Mouse (Mus musculus) embryonic facial prominence, embryonic 12.5 days (tissue): ENCODE measurements around the gene Sike1. TPM values are rescaled to one million over a fixed set of nuclear protein-coding genes. Genes with fewer than 3 reads are reported as not detected.

ENCODE experiments used
- ATAC-seq: fragments of 200-750 bp; cut with Nextera tagmentation; 2 replicates; pipeline ENCODE4 v1.8.0; 2017; ENCODE audit not compliant: insufficient number of reproducible peaks, insufficient read depth, low FRiP score, low TSS enrichment
- H3K27ac ChIP-seq: fragments of 300-500 bp; sonication (generic); 2 replicates; pipeline ENCODE4 v1.5.1; 2016; ENCODE audit warnings: mild to moderate bottlenecking
- H3K27me3 ChIP-seq: fragments of 300-500 bp; sonication (generic); 2 replicates; pipeline ENCODE4 v1.6.1; 2016; ENCODE audit warnings: mild to moderate bottlenecking, moderate library complexity
- H3K36me3 ChIP-seq: fragments of 300-500 bp; sonication (generic); 2 replicates; pipeline ENCODE4 v1.6.1; 2016; ENCODE audit warnings: mild to moderate bottlenecking
- H3K4me1 ChIP-seq: fragments of 300-500 bp; sonication (generic); 2 replicates; pipeline ENCODE4 v1.6.1; 2016
- H3K4me2 ChIP-seq: fragments of 300-500 bp; sonication (generic); replicated peaks from 2 replicates; pipeline ENCODE4 v1.6.1; 2016; ENCODE audit warnings: mild to moderate bottlenecking, moderate library complexity
- H3K4me3 ChIP-seq: fragments of 300-500 bp; sonication (generic); 2 replicates; pipeline ENCODE4 v1.5.1; 2016; ENCODE audit warnings: mild to moderate bottlenecking
- H3K9ac ChIP-seq: fragments of 300-500 bp; sonication (generic); 2 replicates; pipeline ENCODE4 v1.6.1; 2016; ENCODE audit warnings: mild to moderate bottlenecking, moderate library complexity
- H3K9me3 ChIP-seq: fragments of 300-500 bp; sonication (generic); 2 replicates; pipeline ENCODE4 v1.6.1; 2016; ENCODE audit warnings: mild to moderate bottlenecking, moderate library complexity
- WGBS: fragments of 180-500 bp; shearing (Covaris S2); methylation state at CpG from one replicate; pipeline ENCODE4 v1.1.7; 2016; 5-methylcytosine and 5-hydroxymethylcytosine counted together
- polyA plus RNA-seq: library from polyadenylated mRNA; unstranded; fragments of >200 nt; fragmentation: Nextera tagmentation; extraction: Ambion mirVana; gene quantifications from 2 replicates; pipeline ENCODE4 v1.2.1, GENCODE M21; 2016

Sike1 gene
- polyA plus RNA-seq, 1 experiment from 2014 or later, result 58.7 TPM

DNA sequence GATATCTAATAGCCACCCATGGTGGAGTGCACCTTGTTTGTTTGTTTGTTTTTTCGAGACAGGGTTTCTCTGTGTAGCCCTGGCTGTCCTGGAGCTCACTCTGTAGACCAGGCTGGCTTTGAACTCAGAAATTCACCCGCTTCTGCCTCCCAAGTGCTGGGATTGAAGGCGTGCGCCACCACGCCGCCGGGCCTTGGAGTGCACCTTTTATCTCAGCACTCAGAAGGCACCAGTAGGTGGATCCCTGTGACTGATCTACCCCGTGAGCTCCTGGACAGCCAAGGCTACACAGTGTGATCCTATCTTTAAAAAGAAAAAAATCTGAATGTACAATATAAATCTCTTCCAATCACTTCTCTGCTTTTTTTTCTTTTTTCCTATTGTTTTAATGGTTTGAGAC, 4.5 kb upstream of the Sike1 start:
- Histone ChIP-seq H3K36me3 (no peaks in the 10 kb centered on the region), H3K4me2 (no peak overlapping the region), H3K9ac (no peak overlapping the region), H3K27ac (no peak overlapping the region), H3K27me3 (no peaks in the 10 kb centered on the region), H3K4me1 (no peaks in the 10 kb centered on the region), H3K9me3 (no peaks in the 10 kb centered on the region), H3K4me3 (no peak overlapping the region)
- ATAC-seq, result no peak
- WGBS, result 68% methylated on average over 8 of the region's 8 CpGs

DNA sequence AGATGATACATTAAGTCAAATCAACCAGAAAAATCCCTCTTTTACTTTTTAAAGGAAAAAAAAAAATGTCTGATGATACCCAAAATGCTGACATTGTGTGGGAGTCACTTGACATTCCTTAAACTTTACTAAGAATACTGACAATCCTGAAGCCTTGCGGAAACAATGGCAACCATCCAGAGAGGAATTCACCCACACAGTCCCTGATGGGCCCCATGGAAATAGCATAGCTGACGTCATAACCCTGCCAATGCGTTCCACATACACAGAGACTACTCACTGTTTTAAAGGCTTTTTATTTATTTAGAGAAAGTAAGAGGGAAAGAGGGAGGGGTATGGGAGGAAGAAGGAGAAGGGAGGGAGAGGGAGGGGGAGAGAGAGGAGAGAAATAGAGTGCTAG, 2.6 kb upstream of the Sike1 start:
- Histone ChIP-seq H3K4me1 (peaks cover 4% of the 10 kb centered on the region), H3K9ac (no peak overlapping the region), H3K4me3 (no peak overlapping the region), H3K4me2 (no peak overlapping the region), H3K27ac (no peak overlapping the region), H3K27me3 (no peaks in the 10 kb centered on the region), H3K9me3 (no peaks in the 10 kb centered on the region), H3K36me3 (no peaks in the 10 kb centered on the region)
- WGBS, result 59% methylated on average over 3 of the region's 3 CpGs
- ATAC-seq, result no peak

DNA sequence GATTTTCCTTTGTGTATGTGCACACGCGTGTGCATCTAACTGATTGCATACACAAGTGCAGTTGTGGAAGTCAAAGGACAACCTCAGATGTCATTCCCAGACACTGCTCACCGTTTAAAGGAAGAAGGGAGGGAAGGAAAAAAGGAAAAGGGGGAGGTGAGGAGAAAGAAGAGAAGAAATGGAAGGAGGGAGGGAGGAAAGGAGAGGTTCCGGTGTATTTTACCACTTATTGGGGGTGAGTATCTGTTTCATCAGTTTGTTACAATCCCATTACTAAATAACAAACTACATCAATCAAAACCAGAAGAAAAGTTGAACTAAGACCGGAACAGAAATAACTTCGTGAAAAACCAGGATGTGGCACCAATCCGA, 289 bp upstream of the Sike1 start:
- peak overlapping the region; percentile 74 for H3K4me3 ChIP-seq
- peaks cover 4% of the 10 kb centered on the region for H3K4me1 ChIP-seq
- H3K9ac ChIP-seq, result peak overlapping the region; percentile 84; the same call in 1 of the 2 replicates
- H3K4me2 ChIP-seq, result peak overlapping the region; percentile 54
- 0 out of 2 replicates have a peak, but pooled peaks cover 7% of the 10 kb centered on the region for H3K9me3 ChIP-seq
- WGBS, result 52% methylated on average over 7 of the region's 7 CpGs
- no peak for ATAC-seq
- H3K36me3 ChIP-seq, result peaks cover 20% of the 10 kb centered on the region
- peak overlapping the region; percentile 91; the same call in 1 of the 2 replicates for H3K27ac ChIP-seq
- H3K27me3 ChIP-seq, result no peaks in the 10 kb centered on the region

DNA sequence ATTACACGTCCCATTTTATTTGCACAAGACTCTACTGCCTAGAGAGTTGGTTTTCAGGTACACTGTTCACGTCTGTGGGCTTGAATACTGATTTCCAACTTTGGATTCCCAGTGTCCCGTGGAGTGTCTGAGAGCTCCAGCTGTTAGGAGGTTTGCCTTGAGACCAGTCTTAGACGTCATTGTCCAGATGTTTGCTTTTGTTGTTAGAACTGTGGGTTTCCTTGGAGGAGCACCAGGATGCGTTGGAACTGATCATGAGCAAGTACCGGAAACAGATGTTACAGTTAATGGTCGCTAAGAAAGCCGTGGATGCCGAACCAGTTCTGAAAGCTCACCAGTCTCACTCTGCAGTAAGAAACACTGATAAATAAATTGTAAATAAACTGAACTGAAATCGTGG, 1.5 kb downstream of the Sike1 start:
- Histone ChIP-seq H3K4me3 (no peak overlapping the region), H3K36me3 (peaks cover 34% of the 10 kb centered on the region)
- ATAC-seq, result no peak

DNA sequence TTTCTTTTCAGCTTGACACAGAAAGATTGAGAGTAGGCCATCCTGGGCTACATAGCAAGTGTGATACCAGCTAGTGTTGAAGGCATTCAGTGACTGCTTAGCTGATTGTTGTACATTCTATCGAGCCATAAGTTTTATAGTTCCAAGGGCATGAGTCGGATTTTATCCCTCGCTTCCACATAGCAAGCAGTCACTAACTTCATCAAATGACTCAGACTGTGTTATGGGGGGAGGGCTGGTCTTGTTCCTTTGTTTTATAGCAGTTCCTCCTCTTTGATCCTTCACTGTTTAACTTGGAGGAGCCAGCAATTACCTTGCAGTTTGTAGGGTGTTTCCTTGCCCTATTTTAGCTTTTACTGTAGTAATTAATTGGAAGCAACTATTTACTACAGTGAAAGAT, 2.1 kb downstream of the Sike1 start:
- Histone ChIP-seq H3K9ac (no peak overlapping the region), H3K9me3 (0 out of 2 replicates have a peak, but pooled peaks cover 7% of the 10 kb centered on the region), H3K27ac (no peak overlapping the region), H3K27me3 (no peaks in the 10 kb centered on the region), H3K4me1 (peaks cover 4% of the 10 kb centered on the region), H3K4me2 (no peak overlapping the region), H3K36me3 (peaks cover 39% of the 10 kb centered on the region), H3K4me3 (no peak overlapping the region)
- 87% methylated on average over 3 of the region's 3 CpGs for WGBS
- no peak for ATAC-seq

More for the DNA sequence above, 1.5 kb downstream of the Sike1 start:
- no peak overlapping the region for H3K4me2 ChIP-seq
- H3K9ac ChIP-seq, result no peak overlapping the region
- 0 out of 2 replicates have a peak, but pooled peaks cover 7% of the 10 kb centered on the region for H3K9me3 ChIP-seq
- WGBS, result 79% methylated on average over 10 of the region's 10 CpGs
- peaks cover 4% of the 10 kb centered on the region for H3K4me1 ChIP-seq
- H3K27ac ChIP-seq, result no peak overlapping the region
- H3K27me3 ChIP-seq, result no peaks in the 10 kb centered on the region

DNA sequence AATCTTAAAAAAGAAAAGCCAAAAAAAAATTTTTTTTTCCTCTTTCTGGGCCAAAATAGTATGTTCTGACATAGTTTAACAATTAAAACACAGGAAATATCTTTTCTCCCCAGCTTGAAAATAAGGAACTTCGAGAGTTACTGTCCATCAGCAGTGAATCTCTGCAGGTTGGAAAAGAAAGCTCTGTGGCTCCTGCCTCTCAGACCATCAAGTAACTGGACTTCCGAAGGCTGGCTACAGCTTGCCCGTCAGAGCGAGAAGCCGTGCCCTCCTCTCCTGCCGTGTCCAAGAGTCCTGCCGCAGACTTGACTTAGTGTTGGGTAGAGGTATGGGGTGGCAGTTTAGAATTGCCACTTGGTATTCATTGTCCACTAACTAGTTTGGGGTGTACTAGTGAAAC, 6.1 kb downstream of the Sike1 start:
- peaks cover 45% of the 10 kb centered on the region for H3K36me3 ChIP-seq
- ATAC-seq, result no peak
- H3K4me2 ChIP-seq, result no peak overlapping the region

DNA sequence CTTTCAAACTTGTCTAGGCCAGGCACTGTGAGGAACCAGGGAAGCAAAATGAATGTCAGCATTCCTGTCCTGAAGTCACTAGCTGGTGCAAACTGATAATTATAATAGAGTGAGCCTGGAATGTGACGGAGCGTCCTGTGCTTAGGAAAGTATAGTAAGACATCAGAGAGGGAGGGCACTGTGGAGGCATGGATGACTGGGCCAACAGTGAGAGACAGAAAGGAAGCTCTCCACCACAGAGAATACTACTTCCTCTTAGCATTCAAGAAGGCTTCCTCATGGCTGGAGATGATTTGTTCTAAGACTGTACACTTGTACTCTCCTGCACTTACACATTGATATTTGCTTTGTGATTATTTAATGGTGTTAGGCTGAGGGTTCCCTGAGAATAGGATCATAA, 21.8 kb downstream of the Sike1 start:
- Histone ChIP-seq H3K9ac (no peak overlapping the region), H3K4me3 (no peak overlapping the region), H3K27ac (no peak overlapping the region), H3K4me1 (peaks cover 6% of the 10 kb centered on the region), H3K36me3 (no peaks in the 10 kb centered on the region), H3K9me3 (no peaks in the 10 kb centered on the region), H3K27me3 (no peaks in the 10 kb centered on the region), H3K4me2 (no peak overlapping the region)
- 70% methylated on average over 2 of the region's 2 CpGs for WGBS
- no peak for ATAC-seq

More for the DNA sequence above, 6.1 kb downstream of the Sike1 start:
- WGBS, result 95% methylated on average over 7 of the region's 7 CpGs
- Histone ChIP-seq H3K9me3 (0 out of 2 replicates have a peak, but pooled peaks cover 7% of the 10 kb centered on the region), H3K27ac (no peak overlapping the region), H3K27me3 (no peaks in the 10 kb centered on the region), H3K4me1 (peaks cover 1% of the 10 kb centered on the region), H3K4me3 (no peak overlapping the region), H3K9ac (no peak overlapping the region)

DNA sequence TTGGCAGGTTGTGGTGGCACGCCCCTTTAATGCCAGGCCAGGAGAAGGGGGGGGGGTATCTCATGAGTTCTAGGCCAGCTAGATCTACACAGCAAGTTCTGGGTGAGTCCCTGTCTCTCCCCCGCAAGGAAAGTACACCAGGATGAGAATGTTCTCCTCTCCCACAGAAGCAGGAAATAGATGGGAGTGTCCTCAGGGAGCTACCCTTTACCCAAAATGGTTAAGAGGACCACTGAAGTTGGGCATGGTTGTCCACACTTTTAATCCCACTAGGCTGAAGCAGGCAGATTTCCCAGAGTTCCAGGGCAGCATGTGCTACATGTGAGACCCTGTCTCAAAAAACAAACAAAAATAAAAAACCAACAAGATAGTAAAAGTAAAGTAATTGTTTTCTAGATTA, 24.0 kb downstream of the Sike1 start:
- H3K36me3 ChIP-seq, result no peaks in the 10 kb centered on the region
- H3K4me1 ChIP-seq, result peaks cover 8% of the 10 kb centered on the region
- H3K27me3 ChIP-seq, result no peaks in the 10 kb centered on the region
- H3K27ac ChIP-seq, result peak overlapping the region; percentile 97; the same call in 1 of the 2 replicates
- H3K9me3 ChIP-seq, result no peaks in the 10 kb centered on the region
- ATAC-seq, result no peak
- H3K4me3 ChIP-seq, result peak overlapping the region; percentile 75; the same call in 1 of the 2 replicates
- H3K9ac ChIP-seq, result no peak overlapping the region
- WGBS, result 92% methylated on average over 2 of the region's 2 CpGs
- no peak overlapping the region for H3K4me2 ChIP-seq

DNA sequence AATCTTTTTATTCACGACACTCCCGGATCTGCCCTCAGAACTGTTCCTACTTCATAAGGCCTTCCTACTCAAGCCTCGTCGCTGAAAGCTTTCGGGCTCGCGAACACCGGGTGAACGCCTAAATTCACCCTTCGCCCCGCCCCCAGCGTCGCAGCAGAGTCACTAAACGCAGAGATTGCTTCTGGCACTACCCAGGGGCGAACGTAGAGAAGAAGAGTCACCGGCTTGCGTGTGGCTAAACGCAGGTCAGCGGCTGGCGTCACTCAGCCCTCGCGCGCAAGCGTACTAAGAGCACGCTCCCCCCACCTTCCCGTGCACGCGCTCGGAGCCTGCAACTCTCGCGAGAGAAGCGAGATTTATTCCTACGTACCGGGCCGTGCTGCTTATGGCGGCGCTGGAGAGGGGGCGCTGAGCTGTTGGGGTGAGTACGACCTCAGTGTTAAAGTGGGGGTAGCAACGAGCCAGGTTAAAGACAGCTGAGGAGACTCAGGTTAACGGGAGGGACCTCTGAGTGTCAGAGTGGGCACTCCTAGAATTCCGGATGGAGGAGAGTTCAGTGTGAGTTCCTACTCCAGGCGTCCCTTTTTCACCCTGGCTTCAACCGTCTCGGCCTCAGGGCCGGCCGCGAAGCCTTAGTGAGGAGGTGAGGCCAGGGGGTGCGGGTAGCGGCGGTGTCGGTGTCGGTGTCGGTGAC, 24.9 kb downstream of the Sike1 start, which contains the start of gene Csde1:
Gene Csde1, plus strand, starts transcription at position 178 of the 694 bp plus-strand sequence.
- Histone ChIP-seq H3K27ac (peak within 1 kb of the TSS; percentile 97), H3K4me1 (peaks cover 8% of the 10 kb centered on the region), H3K27me3 (no peaks in the 10 kb centered on the region), H3K9me3 (no peaks in the 10 kb centered on the region), H3K4me2 (peak within 1 kb of the TSS; percentile 78), H3K4me3 (peak within 1 kb of the TSS; percentile 75), H3K9ac (peak within 1 kb of the TSS; percentile 89), H3K36me3 (no peaks in the 10 kb centered on the region)
- ATAC-seq, result peak; percentile 93
- WGBS, result under 1% methylated on average over 55 of the region's 55 CpGs

DNA sequence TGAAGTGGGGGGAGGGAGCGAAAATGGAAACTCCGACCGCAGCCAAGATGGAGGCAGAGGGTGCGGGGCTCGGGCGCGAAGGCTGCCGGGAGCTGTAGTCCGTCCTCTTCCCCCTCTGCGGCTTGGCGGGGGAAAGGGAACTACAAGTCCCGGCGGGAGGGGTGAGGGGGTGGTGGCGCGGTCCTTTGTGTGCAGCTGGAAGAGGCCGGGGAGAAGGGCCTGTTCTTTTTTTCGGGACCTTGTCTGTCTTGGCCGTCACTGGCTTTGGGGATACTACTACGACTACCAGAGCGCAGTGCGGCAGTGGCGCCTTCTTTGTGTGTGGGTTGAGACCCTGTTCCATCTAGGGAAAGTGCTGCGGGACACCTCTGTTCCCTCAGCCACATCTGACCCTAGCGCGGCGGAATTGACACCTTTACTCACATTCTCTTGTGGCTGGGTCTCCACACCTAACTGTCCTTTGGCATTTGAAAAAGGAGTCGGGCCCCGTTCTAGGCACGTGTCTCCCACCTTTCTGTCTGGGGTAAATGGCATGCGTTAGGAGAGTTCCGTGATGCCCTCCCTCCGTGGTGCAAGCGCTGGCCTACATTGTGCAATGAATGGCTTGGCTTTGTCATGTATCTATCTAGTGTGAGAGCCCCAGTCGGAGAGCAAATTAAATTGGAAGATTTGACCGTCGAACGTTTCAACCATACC, 25.6 kb downstream of the Sike1 start:
- Histone ChIP-seq H3K4me2 (peak overlapping the region; percentile 78), H3K27ac (peak overlapping the region; percentile 97), H3K9ac (peak overlapping the region; percentile 89), H3K4me3 (peak overlapping the region; percentile 75), H3K9me3 (no peaks in the 10 kb centered on the region), H3K27me3 (no peaks in the 10 kb centered on the region), H3K36me3 (no peaks in the 10 kb centered on the region), H3K4me1 (peaks cover 8% of the 10 kb centered on the region)
- WGBS, result under 1% methylated on average over 36 of the region's 37 CpGs
- ATAC-seq, result peak; percentile 93

DNA sequence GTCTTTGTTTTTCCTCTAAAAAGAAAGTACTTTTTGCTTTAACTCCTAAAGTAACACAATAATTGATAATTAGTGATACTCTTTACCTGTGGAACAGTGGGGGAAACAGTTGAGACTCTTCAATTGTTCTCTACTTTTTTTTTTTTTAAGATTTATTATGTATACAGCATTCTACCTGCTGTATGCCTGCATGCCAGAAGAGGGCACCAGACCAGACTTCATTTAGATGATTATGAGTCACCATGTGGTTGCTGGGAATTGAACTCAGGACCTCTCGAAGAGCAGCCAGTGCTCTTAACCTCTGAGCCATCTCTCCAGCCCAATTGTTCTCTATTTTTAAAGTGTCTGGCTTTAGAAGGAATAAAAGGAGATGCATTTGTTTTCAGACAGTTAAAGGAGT, 30.7 kb downstream of the Sike1 start:
- no peak for ATAC-seq
- peaks cover 37% of the 10 kb centered on the region for H3K36me3 ChIP-seq
- no peak overlapping the region for H3K9ac ChIP-seq
- H3K27ac ChIP-seq, result no peak overlapping the region
- WGBS, result 88% methylated on average over 1 of the region's 1 CpGs
- no peak overlapping the region for H3K4me3 ChIP-seq
- H3K4me2 ChIP-seq, result no peak overlapping the region
- no peaks in the 10 kb centered on the region for H3K27me3 ChIP-seq
- H3K9me3 ChIP-seq, result no peaks in the 10 kb centered on the region
- peaks cover 8% of the 10 kb centered on the region; the same call in 1 of the 2 replicates for H3K4me1 ChIP-seq

DNA sequence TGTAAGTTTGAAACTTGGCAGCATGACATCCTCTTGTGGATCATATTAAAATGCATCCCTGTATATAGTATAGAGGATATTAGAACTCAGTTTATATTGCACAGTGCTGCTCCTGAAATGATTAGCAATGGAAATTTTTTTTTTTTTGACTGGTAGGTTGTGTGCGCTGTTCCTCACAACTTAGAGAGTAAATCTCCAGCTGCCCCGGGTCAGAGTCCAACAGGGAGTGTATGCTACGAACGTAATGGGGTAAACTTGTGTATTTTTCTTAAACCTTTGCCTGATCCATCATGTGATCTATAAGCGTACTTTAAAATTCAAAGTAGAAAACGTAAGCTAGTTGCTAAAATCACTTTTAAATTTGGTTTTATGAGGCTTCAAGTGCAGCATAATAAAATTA, 44.8 kb downstream of the Sike1 start:
- H3K9me3 ChIP-seq, result no peaks in the 10 kb centered on the region
- H3K4me3 ChIP-seq, result no peak overlapping the region
- no peak overlapping the region for H3K4me2 ChIP-seq
- H3K27me3 ChIP-seq, result no peaks in the 10 kb centered on the region
- no peak for ATAC-seq
- H3K27ac ChIP-seq, result no peak overlapping the region
- H3K4me1 ChIP-seq, result no peaks in the 10 kb centered on the region
- peaks cover 43% of the 10 kb centered on the region for H3K36me3 ChIP-seq
- no peak overlapping the region for H3K9ac ChIP-seq
- WGBS, result 92% methylated on average over 6 of the region's 6 CpGs
